Mouse (Mus musculus) c-Kit-positive CD71-positive TER-119-negative erythroid progenitor cells, embryonic 14.5 days (primary cell): ENCODE measurements around the gene Slc4a8.
A peak's percentile ranks its signal among the peaks of the same experiment; 100 is the strongest.
"Not testable (repeated sequence)": the region's sequence is repeated elsewhere in the genome, so short reads cannot be mapped to it uniquely, and the experiment has no call there.

ENCODE experiments used
- DNase-seq: peaks from one replicate; pipeline ENCODE4 v3.0.0-alpha.2; 2013; ENCODE audit warnings: low read depth

Slc4a8 gene

DNA sequence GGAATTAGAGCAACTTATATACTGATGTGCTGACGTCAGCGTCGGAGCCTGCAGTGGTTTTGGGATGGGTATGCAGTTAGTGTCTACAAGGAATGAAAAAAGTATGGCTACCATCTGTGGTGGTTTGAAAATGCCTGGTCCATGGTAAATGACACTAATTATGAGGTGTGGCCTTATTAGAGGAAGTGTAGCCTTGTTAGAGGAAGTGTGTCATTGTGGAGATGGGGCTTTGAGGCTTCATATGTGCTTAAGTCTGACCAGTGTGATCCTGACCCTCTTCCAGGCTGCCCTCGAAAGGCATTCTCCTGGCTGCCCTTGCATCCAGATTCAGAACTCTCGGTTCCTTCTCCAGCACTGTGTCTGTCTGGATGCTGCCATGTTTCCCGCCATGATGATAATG is 18.3 kb upstream of the Slc4a8 start:
- no peak for DNase-seq

DNA sequence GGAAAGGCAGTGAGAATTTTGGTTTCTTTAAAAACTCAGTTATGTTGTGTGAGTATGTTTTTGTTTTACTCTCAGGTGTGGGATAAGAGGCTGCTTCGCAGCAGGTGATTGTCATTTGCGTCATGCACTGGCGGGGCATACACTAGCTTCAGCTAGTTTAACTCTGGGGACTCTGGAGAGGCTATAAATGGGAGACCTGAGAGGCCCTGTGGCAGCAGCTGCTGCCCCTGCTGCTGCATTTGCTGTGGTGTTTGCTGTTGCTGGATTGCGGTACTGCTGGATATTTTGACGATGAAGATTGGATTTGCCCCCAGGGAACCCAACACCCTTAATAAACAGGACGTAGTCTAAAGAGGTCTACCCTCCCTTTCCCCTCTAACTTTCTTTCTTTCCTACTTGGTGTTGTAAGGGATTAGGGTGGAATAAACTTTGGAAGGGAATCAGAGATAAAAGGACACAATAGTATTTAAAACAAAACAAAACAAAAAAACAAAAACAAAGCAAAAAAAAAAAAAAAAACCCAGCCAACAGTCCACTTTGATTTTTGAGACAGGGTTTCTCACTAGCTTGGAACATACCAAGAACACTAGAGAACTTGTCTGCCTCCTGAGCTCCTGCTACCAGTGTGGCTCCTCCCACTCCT is 14.9 kb upstream of the Slc4a8 start:
- DNase-seq = no peak

DNA sequence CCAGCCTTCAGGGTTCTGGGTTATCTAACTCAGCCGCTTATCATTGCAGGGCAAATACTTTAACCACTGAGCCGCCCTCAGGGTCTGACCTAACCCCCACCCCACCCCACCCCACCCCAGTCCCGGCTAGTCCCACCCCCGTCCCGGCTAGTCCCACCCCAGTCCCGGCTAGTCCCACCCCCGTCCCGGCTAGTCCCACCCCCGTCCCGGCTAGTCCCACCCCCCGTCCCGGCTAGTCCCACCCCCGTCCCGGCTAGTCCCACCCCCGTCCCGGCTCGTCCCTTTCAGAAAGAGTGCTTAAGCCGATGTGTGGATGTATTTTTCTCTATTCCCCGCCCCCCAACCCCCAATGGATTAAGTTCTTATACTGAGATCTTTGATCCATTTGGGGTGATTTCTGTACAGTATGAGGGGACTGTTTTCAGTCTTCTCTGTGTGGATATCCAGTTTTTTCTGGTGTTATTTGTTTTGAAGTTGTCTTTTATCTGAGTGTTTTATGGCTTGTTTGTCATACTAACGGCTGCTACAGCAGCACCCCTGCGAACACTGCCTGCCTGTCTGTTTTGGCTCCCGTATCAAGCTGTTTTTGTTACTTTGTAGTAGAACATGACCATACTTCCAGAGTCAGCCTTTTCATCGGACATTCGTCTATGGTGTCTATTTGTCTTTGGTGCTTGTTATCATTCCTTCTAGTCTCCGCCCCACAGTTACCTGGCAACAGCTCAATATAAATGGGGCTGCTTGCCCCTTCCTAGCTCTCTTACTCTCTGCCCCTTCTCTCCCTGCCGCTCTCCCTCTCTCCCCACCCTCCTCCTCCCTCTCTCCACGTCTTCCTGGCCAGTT is 14.2 kb upstream of the Slc4a8 start:
- DNase-seq = peak; percentile 89

DNA sequence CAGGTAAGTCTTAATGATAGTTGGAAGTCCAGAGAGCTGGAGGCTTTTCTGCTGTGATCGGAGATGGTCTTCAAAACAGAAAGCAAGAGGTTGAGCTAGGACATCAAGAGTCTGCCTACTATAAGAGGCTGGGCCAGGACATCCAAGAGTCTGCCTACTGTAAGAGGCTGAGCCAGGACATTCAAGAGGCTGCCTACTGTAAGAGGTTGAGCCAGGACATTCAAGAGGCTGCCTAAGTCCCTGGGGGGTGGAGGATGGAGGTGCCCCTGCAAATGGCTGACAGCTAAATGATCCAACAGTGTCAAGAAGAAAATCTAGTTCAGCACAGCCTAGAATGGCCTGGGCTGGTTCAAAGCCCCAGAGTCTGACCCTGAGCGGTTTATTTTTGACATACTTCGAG is 13.0 kb upstream of the Slc4a8 start:
- DNase-seq = no peak

DNA sequence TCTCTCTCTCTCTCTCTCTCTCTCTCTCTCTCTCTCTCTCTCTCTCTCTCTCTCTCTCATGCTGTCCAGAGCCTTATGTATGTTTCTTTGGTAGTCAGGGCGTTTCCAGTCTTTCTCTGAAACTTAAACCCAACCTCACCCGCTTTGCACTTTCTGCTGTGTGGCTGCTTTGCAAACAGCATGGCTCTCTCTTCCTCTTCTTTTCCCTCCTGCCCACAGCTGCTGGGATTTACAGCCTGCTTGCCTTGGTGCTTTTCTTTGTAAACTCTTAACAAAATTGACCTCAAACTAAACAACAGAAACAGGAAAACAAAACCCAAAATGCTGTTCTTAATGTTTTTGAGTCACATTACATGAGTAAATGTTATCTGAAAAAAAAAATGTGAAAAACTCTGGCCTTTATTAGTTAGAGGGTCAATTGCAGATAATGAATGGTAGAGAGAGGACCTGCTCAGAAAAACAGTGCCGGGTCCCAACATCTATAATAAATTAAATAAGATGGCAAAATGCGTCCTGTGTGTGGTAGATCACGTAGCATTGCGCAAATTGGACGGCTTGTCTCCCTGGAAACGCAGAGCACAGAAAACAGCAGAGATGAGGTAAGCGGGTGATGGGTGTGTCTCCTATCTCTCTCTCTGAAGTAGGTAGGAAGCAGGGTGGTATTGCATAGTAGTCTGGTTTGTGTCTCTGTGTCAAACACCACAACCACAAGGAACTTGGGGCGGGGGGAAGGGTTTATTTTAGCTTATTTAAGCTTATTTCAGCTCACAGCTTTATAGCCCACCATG is 11.6 kb upstream of the Slc4a8 start:
- peak; percentile 53 for DNase-seq

DNA sequence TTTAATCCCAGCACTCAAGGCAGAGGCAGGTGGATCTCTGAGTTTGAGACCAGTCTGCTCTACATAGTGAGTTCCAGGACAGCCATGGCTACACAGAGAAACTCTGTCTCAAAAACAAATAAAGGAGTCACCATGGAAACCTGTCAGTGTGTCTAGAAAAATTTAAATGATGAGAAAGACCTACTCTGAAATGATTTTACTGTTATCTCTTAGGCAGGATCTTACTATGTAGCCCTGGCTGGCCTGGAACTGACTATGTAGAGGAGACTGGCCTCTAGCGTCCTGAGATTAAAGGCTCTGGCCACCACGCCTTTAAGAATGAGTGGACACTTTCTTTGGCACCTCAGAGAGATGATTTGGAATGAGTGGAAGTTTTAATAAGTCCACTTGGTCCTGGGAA is 9.1 kb upstream of the Slc4a8 start:
- no peak for DNase-seq

DNA sequence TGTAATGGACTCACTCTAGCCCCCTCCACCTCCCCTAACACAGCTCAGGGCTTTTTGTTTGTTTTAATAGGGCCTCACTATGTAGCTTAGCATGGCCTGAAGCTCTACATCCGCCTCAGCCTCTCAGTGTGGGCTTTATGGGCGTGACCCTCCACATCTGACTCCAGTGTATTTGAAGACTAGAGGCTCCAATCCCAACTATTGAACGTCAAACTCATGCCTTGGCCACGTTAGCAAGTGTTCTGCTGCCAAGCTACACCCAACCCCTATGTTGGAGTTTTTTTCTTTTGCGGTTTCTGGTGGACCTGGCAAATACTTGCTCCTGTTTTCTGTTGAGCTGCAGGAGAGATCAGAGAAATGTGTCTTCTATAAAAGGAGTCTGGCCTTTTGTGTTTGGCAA is 8.5 kb upstream of the Slc4a8 start:
- no peak for DNase-seq

DNA sequence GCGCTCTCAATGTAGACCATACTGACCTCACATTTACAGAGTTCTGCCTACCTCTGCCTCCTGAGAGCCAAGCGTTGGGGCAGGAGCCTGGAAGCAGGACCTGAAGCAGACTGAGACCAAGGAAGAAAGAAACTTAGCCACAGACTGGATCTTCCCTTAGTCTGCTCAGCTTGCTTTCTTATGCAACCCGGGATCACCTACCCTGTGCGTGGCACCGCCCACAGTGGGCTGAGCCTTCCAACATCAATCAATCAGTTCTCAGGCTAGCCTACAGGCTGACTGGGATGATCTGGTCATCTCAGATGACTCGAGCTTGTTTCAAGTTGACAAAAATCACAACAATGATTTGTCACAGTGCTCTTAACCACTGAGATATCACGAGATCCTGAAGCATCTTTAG is 7.5 kb upstream of the Slc4a8 start:
- no peak for DNase-seq

DNA sequence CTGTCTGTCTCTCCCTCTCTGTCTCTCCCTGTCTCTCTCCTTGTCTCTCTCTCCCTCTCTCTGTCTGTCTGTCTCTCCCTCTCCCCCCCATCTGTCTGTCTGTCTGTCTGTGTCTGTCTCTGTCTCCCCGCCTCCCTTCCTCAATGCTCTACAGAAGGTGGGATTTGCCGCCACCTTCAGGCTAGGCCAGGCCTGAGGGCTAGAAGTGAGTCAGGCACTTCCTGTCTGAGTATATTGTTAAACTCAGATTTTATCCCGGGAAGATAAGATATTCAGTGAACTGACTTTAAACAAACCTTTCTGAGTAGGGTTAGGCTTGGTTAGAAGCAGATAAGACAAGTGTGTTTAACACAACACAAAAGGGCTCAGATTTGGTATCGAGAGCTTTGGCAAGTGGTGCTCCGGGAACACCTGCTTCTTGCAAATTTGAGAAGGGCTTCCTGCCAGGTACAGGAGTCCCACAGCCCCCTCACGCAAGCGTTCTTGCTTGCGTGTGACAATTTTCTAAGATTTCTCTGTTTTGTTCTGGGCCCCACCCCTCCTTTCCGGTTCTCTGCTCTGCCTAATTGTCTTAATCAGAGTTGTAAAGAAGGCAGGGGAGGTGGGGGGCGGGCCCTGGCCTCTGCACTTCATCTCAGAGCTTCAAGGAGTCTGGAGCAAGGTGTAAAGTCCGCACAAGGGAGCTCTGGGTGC is 6.6 kb upstream of the Slc4a8 start:
- no peak for DNase-seq

DNA sequence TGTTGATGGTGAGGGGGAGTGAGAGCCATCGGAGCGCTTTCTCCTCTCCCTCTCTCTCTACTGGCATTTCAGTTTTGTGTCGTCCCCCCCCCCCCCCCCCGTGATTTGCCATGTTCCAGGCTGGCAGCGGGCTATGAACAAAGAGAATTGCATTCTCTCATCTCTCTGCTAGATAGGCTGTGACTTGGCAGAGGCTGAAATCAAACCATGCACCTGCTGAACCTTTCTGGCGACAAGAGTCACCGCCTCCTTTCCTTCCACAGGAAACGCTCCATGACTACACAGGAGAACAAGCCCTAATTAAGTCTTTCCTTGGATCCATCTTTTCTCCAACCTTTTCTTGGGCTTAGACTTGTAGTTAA is 6.1 kb upstream of the Slc4a8 start:
- no peak for DNase-seq

DNA sequence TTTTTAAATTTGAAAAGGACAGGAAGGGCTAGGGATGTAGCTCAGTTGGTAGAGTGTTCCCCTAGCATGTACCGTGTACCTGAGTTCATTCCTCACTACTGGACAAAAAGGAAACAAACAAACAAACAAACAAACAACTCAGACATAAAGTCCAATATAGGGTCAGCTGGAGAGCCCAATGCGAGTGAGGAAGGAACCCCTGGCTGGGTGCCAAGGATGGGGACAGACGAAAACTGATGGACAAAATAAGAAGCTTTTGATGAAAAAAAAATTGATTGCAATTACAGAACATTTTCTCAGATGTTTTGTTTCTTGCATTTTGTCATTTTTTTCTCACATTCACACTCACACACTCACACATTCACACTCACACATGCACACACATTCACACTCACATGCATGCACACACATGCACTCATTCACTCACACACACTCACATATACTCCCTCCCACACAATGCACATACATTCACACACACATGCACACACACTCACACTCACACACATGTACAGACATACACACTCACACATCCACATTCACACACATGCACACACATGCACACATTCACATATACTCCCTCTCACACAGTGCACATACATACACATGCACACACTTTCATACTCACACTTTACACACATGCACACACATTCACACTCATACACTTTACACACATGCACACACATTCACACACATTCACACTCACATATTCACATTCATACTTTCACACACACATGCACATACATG is 5.5 kb upstream of the Slc4a8 start:
- no peak for DNase-seq

DNA sequence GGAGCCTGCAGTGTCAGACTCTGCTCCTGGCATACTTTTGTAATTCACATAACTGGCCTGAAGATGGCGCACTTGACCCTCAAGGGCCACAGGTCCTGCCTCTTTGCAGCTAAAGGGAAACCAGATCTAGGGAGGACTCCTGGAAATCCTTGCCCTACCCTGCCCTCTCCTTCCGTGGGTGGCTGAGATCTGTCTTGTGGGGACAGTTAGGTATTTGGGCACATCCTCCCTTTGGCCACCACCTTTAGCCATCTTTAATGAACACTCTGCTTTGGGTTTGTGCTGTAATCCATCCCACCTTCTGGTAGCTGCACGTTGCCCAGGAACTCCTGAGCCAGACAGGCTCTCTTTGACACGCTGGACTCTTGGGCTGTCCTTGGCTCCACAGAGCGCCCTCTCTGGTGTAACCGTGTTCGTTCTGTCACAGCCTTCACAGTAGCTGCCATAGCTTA is 4.0 kb upstream of the Slc4a8 start:
- peak; percentile 59 for DNase-seq

DNA sequence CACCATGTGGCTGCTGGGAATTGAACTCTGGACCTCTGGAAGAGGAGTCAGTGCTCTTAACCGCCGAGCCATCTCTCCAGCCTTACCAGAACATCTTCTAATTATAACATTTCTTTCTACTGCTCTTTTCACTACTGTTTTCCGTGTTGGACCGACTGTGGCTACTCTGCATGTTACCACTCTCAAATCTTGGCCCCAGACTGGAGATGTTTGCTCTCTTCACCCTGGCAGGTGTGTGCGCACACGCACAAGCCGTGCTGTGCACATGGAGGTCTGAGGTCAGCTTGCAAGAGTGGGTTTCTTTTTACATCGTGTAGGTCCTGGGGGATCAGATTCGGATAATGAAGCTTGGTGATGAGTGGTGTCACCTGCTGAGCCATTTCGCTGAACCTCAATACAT is 2.3 kb upstream of the Slc4a8 start:
- no peak for DNase-seq

DNA sequence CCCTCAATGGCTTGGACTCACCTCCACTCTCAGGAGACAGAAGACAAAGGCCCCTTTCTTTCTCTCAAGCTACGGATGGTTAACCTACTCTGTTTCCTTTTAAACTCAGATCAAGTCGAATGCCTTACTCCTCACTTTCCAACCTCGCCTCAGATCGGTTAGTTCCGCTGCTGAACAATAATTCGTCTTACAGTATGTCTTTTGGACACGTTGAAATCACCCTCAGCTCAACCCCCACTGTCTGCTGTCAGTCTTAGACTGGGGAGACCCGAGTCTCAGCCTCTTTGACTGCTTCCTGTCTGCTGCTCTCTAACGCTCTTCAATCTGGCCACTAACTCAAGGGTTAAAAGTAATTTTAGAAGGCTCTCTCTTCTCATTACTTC is 520 bp upstream of the Slc4a8 start:
- DNase-seq = no peak

DNA sequence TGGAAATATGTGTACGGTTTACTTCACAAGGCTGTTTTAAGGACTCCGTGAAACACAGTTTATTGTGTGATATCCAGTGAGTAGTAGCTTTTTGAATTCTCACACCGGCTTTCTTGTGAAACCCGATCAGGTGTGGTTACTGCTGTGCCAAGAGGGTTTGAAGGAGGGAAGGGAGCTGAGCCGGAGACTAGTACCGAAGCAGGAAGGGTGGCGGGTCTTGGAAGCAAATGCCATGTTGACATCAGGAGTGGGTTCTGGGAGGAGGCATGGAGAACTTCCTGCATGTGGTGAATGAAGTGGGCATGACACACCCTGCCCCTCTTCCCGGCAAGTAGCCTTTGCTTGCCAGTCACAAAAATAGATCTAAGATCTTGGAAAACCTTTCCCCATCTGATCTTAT is 1.1 kb downstream of the Slc4a8 start:
- no peak for DNase-seq

DNA sequence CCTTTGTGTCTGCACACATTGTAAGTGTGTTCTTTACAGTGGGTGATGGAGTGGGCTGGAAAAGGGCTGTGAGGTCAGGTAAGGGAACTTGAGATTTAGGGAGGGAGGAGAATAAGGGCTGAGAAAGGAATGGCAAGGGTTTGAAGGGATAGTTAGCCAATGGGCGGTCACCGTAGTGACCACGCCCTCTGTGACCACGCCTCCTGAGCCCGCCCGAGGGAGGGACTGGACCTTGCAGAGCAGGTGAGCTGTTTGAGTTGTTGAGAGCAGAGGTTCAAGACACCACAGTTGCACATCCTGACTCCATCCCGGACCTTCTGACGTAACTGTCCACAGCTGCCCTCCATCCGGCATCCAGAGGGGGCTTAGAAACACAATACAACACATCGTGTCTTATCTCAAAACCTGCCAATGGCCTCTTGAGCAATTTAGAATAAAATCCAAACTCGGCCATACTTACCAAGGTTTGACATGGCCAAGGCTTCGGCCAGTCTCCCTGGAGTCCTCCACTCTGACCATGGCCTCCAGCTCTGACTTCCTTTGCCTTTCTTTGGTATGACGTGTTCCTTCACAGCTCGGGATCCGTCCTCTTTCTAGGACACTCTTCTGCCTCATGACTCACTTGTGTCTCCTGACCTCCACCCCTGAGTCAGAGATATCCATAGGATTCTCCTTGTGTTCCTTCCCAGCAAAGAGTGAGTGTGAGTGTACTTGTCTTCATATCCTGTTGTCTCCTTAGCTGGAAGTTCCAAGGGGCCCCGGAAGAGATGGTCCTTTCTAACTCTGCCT is 2.8 kb downstream of the Slc4a8 start:
- DNase-seq = no peak

DNA sequence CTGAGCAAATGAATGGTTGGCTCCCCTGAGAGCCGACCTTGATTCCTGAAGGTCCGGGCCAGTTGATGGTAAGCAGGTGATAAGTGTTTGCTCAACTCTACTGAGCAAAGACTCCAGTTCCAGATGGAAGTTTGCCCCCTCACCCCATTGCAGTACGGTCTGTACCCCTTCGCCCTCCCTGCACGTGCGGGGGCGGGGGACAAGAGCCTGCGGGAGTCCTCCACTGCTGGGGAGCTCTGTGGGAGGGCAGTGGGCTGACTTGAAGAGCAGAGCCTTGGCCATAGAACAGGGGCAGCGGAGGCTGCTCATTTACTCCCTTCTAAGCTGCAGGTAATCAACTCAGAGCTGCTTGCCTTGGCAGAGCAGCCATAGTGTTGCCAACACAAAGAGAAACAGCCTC is 5.3 kb downstream of the Slc4a8 start:
- no peak for DNase-seq

DNA sequence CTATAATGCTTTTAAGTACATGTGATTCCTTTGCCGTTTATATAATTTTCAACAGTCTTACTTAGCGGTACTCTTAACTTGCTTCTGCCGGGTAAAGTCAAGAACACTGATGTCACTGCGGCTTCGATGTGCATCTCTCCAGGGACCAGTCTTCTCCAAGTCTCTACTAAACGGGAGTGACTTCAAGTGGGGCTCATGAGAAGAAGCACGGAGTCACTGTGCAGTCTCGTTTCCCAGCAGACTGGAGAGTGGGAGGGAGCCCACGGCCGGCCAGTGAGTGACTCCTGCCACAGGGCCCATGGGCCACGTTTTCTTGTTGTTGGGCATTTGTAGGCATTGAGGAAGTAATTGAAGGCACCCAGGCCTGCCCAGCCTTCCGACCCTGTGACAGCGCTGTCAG is 6.3 kb downstream of the Slc4a8 start:
- no peak for DNase-seq

DNA sequence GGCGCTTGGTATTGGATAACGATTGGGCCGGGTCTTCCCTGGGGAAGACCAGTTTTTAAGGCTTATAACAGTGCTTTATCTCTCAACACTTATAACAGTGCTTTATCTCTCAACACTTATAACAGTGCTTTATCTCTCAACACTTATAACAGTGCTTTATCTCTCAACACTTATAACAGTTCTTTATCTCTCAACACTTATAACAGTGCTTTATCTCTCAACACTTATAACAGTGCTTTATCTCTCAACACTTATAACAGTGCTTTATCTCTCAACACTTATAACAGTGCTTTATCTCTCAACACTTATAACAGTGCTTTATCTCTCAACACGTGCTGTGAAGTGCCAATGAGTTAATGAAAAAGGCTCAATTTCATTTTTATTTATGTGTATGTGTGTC is 7.5 kb downstream of the Slc4a8 start:
- not testable (repeated sequence) for DNase-seq

DNA sequence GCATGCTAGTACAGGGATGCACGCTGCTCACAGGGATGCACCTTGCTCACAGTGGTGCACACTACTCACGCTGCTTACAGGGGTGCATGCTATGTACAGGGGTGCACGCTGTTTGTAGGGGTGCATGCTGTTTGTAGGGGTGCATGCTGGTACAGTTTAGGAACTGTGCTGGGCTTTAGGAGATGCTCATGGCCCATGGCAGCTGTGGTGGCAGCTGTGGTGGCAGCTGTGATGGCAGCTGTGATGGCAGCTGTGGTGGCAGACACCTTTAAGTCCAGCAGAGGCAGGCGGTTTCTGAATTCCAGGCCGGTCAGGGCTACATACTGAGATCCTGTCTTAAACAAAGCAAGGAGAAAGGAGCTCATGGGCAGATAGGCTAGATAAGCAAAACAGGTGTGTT is 8.8 kb downstream of the Slc4a8 start:
- no peak for DNase-seq

DNA sequence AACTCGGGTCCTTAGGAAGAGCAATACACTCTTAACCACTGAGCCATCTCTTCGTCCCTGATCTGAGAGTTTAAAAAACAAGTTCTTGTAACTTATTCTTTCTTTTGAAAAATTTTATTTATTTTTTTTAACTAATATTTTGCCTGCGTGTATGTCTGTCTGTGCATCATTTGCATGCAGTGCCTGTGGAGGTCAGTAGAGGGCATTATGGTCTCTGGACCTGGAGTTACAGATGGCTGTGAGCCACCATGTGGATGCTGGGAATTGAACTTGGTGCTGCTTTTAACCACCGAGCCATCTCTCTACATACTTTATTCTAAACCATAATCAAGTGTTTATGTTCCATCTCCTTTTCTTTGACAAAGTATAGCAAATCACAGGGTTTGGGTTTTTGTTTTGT is 11.1 kb downstream of the Slc4a8 start:
- no peak for DNase-seq
